Comparison of ENCODE assay signal across 9 mouse cellular contexts in genomic region chr9:44836439-44836838, GRCm38 (mm10). TPM values are rescaled to one million over a fixed set of nuclear protein-coding genes. Genes with fewer than 3 reads are reported as not detected.
A peak's percentile ranks its signal among the peaks of the same experiment; 100 is the strongest.
DNase-seq lines count a peak whose midpoint lies in the region; ATAC-seq lines count a peak whose summit lies in the region.
"Had no signal": no experiment of that assay in that cellular context is flagged by ENCODE, and none has a peak within 500 bp of the region (broad histone marks: within the 10 kb centered on the region; RNA-seq: fewer than 3 reads in every experiment).

No protein-coding gene starts in this region.

- peaks cover 90% of the 10 kb centered on the region for H3K36me3 ChIP-seq in heart, embryonic 12.5 days

- no peak overlapping the region for H3K9ac ChIP-seq in heart, embryonic 12.5 days
- H3K9ac ChIP-seq: neural tube, embryonic 13.5 days had no signal

- WGBS in heart, embryonic 12.5 days, result 56% methylated on average over 7 of the region's 7 CpGs

- no peaks in the 10 kb centered on the region for H3K27me3 ChIP-seq in heart, embryonic 12.5 days (replicated peaks)
- H3K27me3 ChIP-seq: neural tube, embryonic 13.5 days had no signal

- H3K4me2 ChIP-seq in heart, embryonic 12.5 days, result no peak overlapping the region
- H3K4me2 ChIP-seq: neural tube, embryonic 13.5 days had no signal

- peaks cover 6% of the 10 kb centered on the region; the same call in 1 of the 2 replicates for H3K4me1 ChIP-seq in heart, embryonic 12.5 days (replicated peaks)
- H3K4me1 ChIP-seq: neural tube, embryonic 13.5 days had no signal

- H3K4me3 ChIP-seq in heart, embryonic 12.5 days, result no peak overlapping the region
- H3K4me3 ChIP-seq: neural tube, embryonic 13.5 days had no signal

- no peaks in the 10 kb centered on the region for H3K9me3 ChIP-seq in heart, embryonic 12.5 days (replicated peaks)
- H3K9me3 ChIP-seq: neural tube, embryonic 13.5 days had no signal

- intact Hi-C loops in heart, postnatal 14 days (cut with DNase I), result loop anchor here (2.0 kb wide), 3 partner anchors 44 to 130 kb away; partner anchors contain the start of gene Kmt2a
- intact Hi-C loops in left cerebral cortex, postnatal 14 days (cut with DNase I), result loop anchor here (5.0 kb wide), 1 partner anchor 46 kb away; the partner anchor contains the start of gene Kmt2a

- ATAC-seq in heart, embryonic 12.5 days (ENCODE audit: insufficient number of reproducible peaks, low FRiP score), result no peak
- peak; percentile 50 for ATAC-seq in neutrophil, adult 5-6 weeks (ENCODE audit: extremely low read depth, insufficient number of reproducible peaks, low FRiP score, poor library complexity, severe bottlenecking)

- H3K27ac ChIP-seq in heart, embryonic 12.5 days (ENCODE audit: poor library complexity, severe bottlenecking), result no peak overlapping the region
- H3K27ac ChIP-seq: neural tube, embryonic 13.5 days had no signal

- DNase-seq in heart, adult 18-20 months, result peak; percentile 66 to 88
- DNase-seq in adrenal gland, adult (ENCODE audit: inconsistent age in 2 of 2, low spot score in 1 of 2), result peak; percentile 68 to 90
- peak; percentile 84 for DNase-seq in embryo, embryonic 10.5 days (ENCODE audit: low spot score)
- peak; percentile 83 to 88 for DNase-seq in heart, postnatal 14 days
- peak; percentile 72 to 76 for DNase-seq in left cerebral cortex, postnatal 14 days (ENCODE audit: low spot score in 2 of 2)
- peak; percentile 34 to 56 for DNase-seq in thymus, adult 18-20 months

RNA-seq across cellular contexts. Expression of gene Ttc36, which starts 33.6 kb away (rescaled TPM):
- total RNA-seq in heart, adult 18-20 months (2021), result under 1 TPM; 0.72 to 0.80 TPM
- polyA plus RNA-seq in heart, embryonic 12.5 days (2016; fragmentation: Nextera tagmentation; extraction: Ambion mirVana), result not detected in 2 replicates
- total RNA-seq in heart, postnatal 14 days (2021), result 1 to 10 TPM in 1 of 2 experiments, under 1 TPM in 1; 0.85 to 1.6 TPM
- 1 to 10 TPM in 1 of 2 experiments, under 1 TPM in 1; 0.78 to 1.4 TPM for total RNA-seq in left cerebral cortex, postnatal 14 days (2021)
- 0.93 and 1.4 TPM in 2 replicates for total RNA-seq in neutrophil, adult 5-6 weeks (2017)
- polyA plus RNA-seq: neural tube, embryonic 13.5 days had no signal

RNA-seq across cellular contexts. Expression of gene Tmem25, which starts 37.3 kb away (rescaled TPM):
- total RNA-seq in heart, adult 18-20 months (2021), result 10 to 100 TPM; 15.1 to 15.6 TPM
- polyA plus RNA-seq in heart, embryonic 12.5 days (2016; fragmentation: Nextera tagmentation; extraction: Ambion mirVana), result 2.2 and 2.4 TPM in 2 replicates
- total RNA-seq in heart, postnatal 14 days (2021), result 10 to 100 TPM; 10.4 to 12.7 TPM
- total RNA-seq in left cerebral cortex, postnatal 14 days (2021), result 10 to 100 TPM; 36.5 to 41.3 TPM
- total RNA-seq in neutrophil, adult 5-6 weeks (2017), result 0.25 TPM in 1 of 2 replicates, not detected in the other

RNA-seq across cellular contexts. Expression of gene Kmt2a, which starts 44.7 kb away (rescaled TPM):
- total RNA-seq in heart, adult 18-20 months (2021), result 10 to 100 TPM; 24.9 to 28.1 TPM
- polyA plus RNA-seq in heart, embryonic 12.5 days (2016; fragmentation: Nextera tagmentation; extraction: Ambion mirVana), result 11.9 and 12.0 TPM in 2 replicates
- total RNA-seq in heart, postnatal 14 days (2021), result 10 to 100 TPM; 29.2 to 31.5 TPM
- 10 to 100 TPM; 44.2 to 54.4 TPM for total RNA-seq in left cerebral cortex, postnatal 14 days (2021)
- 56.5 and 64.5 TPM in 2 replicates for total RNA-seq in neutrophil, adult 5-6 weeks (2017)
